Mouse (Mus musculus) heart, embryonic 10.5 days (tissue): ENCODE results near the gene Ggnbp2. TPM values are rescaled to one million over a fixed set of nuclear protein-coding genes. Genes with fewer than 3 reads are reported as not detected.

ENCODE experiments used
- DNase-seq: peaks from one replicate; pipeline ENCODE4 v3.0.0-alpha.2; 2017; ENCODE audit warnings: low spot score
- H3K27ac ChIP-seq: fragments of 300-500 bp; sonication (generic); 2 replicates; pipeline ENCODE4 v1.5.1; 2016; ENCODE audit warnings: mild to moderate bottlenecking
- H3K27me3 ChIP-seq: fragments of 300-500 bp; sonication (generic); 2 replicates; pipeline ENCODE4 v1.6.1; 2016; ENCODE audit warnings: mild to moderate bottlenecking; ENCODE audit not compliant: poor library complexity, insufficient read depth, severe bottlenecking
- H3K36me3 ChIP-seq: fragments of 300-500 bp; sonication (generic); 2 replicates; pipeline ENCODE4 v1.6.1; 2016; ENCODE audit warnings: mild to moderate bottlenecking, moderate library complexity
- H3K4me1 ChIP-seq: fragments of 300-500 bp; sonication (generic); 2 replicates; pipeline ENCODE4 v1.6.1; 2016; ENCODE audit warnings: mild to moderate bottlenecking
- H3K4me3 ChIP-seq: fragments of 300-500 bp; sonication (generic); 2 replicates; pipeline ENCODE4 v1.5.1; 2016; ENCODE audit warnings: mild to moderate bottlenecking, moderate library complexity
- H3K9me3 ChIP-seq: fragments of 300-500 bp; sonication (generic); 2 replicates; pipeline ENCODE4 v1.6.1; 2016; ENCODE audit warnings: mild to moderate bottlenecking, moderate library complexity
- WGBS: fragments of 180-500 bp; shearing (Covaris S2); methylation state at CpG from one replicate; pipeline ENCODE4 v1.1.7; 2016; 5-methylcytosine and 5-hydroxymethylcytosine counted together
- polyA plus RNA-seq: library from polyadenylated mRNA; unstranded; fragments of >200 nt; fragmentation: Nextera tagmentation; extraction: Ambion mirVana; gene quantifications from 2 replicates; pipeline ENCODE4 v1.2.1, GENCODE M21; 2016

The Ggnbp2 gene
- polyA plus RNA-seq, 1 experiment from 2014 or later: 61.9 TPM

GRCm38 (mm10) chr11:84828516-84829399 is 41.9 kb downstream of the Ggnbp2 start, which contains the start of gene Dhrs11:
Gene Dhrs11, minus strand, starts transcription at chr11:84828994.
- no peaks in the 10 kb centered on the region for H3K9me3 ChIP-seq
- peaks cover 43% of the 10 kb centered on the region for H3K4me1 ChIP-seq
- DNase-seq: peak; percentile 96
- WGBS: under 1% methylated on average over 62 of the region's 62 CpGs
- H3K27ac ChIP-seq: peak within 1 kb of the TSS; percentile 90
- peaks cover 6% of the 10 kb centered on the region; the same call in 1 of the 2 replicates for H3K27me3 ChIP-seq
- H3K4me3 ChIP-seq: peak within 1 kb of the TSS; percentile 95
- peaks cover 37% of the 10 kb centered on the region for H3K36me3 ChIP-seq

- peak overlapping the region; percentile 90 for H3K27ac ChIP-seq
- H3K36me3 ChIP-seq: peaks cover 31% of the 10 kb centered on the region
- DNase-seq: no peak
- WGBS: 38% methylated on average over 3 of the region's 3 CpGs
- H3K9me3 ChIP-seq: no peaks in the 10 kb centered on the region
- peaks cover 50% of the 10 kb centered on the region for H3K4me1 ChIP-seq
- peaks cover 6% of the 10 kb centered on the region; the same call in 1 of the 2 replicates for H3K27me3 ChIP-seq
- peak overlapping the region; percentile 95 for H3K4me3 ChIP-seq
Measured at GRCm38 (mm10) chr11:84827901-84828503, 42.6 kb downstream of the Ggnbp2 start.

- H3K27me3 ChIP-seq: peaks cover 6% of the 10 kb centered on the region; the same call in 1 of the 2 replicates
- H3K9me3 ChIP-seq: no peaks in the 10 kb centered on the region
- peaks cover 26% of the 10 kb centered on the region for H3K36me3 ChIP-seq
- H3K4me1 ChIP-seq: peaks cover 55% of the 10 kb centered on the region
- peak overlapping the region; percentile 95 for H3K4me3 ChIP-seq
- DNase-seq: no peak
- peak overlapping the region; percentile 90; the same call in 1 of the 2 replicates for H3K27ac ChIP-seq
Measured at GRCm38 (mm10) chr11:84827492-84827891, 43.1 kb downstream of the Ggnbp2 start.

GRCm38 (mm10) chr11:84826185-84826584 is 44.4 kb downstream of the Ggnbp2 start:
- H3K4me3 ChIP-seq: peak overlapping the region; percentile 24
- peak overlapping the region; percentile 63; the same call in 1 of the 2 replicates for H3K27ac ChIP-seq
- H3K9me3 ChIP-seq: no peaks in the 10 kb centered on the region
- peaks cover 62% of the 10 kb centered on the region for H3K4me1 ChIP-seq
- H3K36me3 ChIP-seq: peaks cover 22% of the 10 kb centered on the region
- WGBS: 45% methylated on average over 3 of the region's 3 CpGs
- H3K27me3 ChIP-seq: peaks cover 10% of the 10 kb centered on the region
- DNase-seq: peak; percentile 74

- peak overlapping the region; percentile 63 for H3K27ac ChIP-seq
- H3K4me3 ChIP-seq: peak overlapping the region; percentile 12; the same call in 1 of the 2 replicates
- H3K4me1 ChIP-seq: peaks cover 62% of the 10 kb centered on the region
- H3K36me3 ChIP-seq: peaks cover 25% of the 10 kb centered on the region
- 77% methylated on average over 10 of the region's 10 CpGs for WGBS
- no peaks in the 10 kb centered on the region for H3K9me3 ChIP-seq
- DNase-seq: peak; percentile 74
- peaks cover 15% of the 10 kb centered on the region for H3K27me3 ChIP-seq
Measured at GRCm38 (mm10) chr11:84825261-84825807, 45.3 kb downstream of the Ggnbp2 start.

GRCm38 (mm10) chr11:84823484-84823897 is 47.1 kb downstream of the Ggnbp2 start:
- H3K4me3 ChIP-seq: peak overlapping the region; percentile 45
- WGBS: 17% methylated on average over 10 of the region's 10 CpGs

GRCm38 (mm10) chr11:84822487-84822886 is 48.1 kb downstream of the Ggnbp2 start:
- Histone ChIP-seq H3K4me1 (peaks cover 66% of the 10 kb centered on the region), H3K36me3 (peaks cover 19% of the 10 kb centered on the region), H3K4me3 (peak overlapping the region; percentile 45), H3K27ac (peak overlapping the region; percentile 83), H3K27me3 (peaks cover 15% of the 10 kb centered on the region), H3K9me3 (no peaks in the 10 kb centered on the region)
- DNase-seq: peak; percentile 90
- WGBS: 43% methylated on average over 5 of the region's 5 CpGs

More at GRCm38 (mm10) chr11:84823484-84823897, 47.1 kb downstream of the Ggnbp2 start:
- H3K36me3 ChIP-seq: peaks cover 19% of the 10 kb centered on the region
- peak; percentile 96 for DNase-seq
- H3K27me3 ChIP-seq: peaks cover 15% of the 10 kb centered on the region
- peaks cover 70% of the 10 kb centered on the region for H3K4me1 ChIP-seq
- no peaks in the 10 kb centered on the region for H3K9me3 ChIP-seq
- H3K27ac ChIP-seq: peak overlapping the region; percentile 83

- WGBS: 85% methylated on average over 9 of the region's 9 CpGs
- Histone ChIP-seq H3K27ac (peak overlapping the region; percentile 49; the same call in 1 of the 2 replicates), H3K4me1 (peaks cover 60% of the 10 kb centered on the region), H3K9me3 (no peaks in the 10 kb centered on the region), H3K27me3 (peaks cover 15% of the 10 kb centered on the region), H3K4me3 (no peak overlapping the region), H3K36me3 (peaks cover 19% of the 10 kb centered on the region)
- DNase-seq: peak; percentile 77
Measured at GRCm38 (mm10) chr11:84821131-84821770, 49.4 kb downstream of the Ggnbp2 start.

- under 1% methylated on average over 55 of the region's 55 CpGs for WGBS
- Histone ChIP-seq H3K4me1 (peaks cover 41% of the 10 kb centered on the region), H3K36me3 (peaks cover 16% of the 10 kb centered on the region), H3K27me3 (peaks cover 18% of the 10 kb centered on the region; the same call in 1 of the 2 replicates), H3K27ac (peak within 1 kb of the TSS; percentile 94), H3K9me3 (no peaks in the 10 kb centered on the region), H3K4me3 (peak within 1 kb of the TSS; percentile 81)
- DNase-seq: peak; percentile 99
Measured at GRCm38 (mm10) chr11:84818961-84819692, 51.5 kb downstream of the Ggnbp2 start, which contains the start of gene Mrm1. Gene Mrm1, minus strand, starts transcription at chr11:84819515.

- no peaks in the 10 kb centered on the region for H3K9me3 ChIP-seq
- H3K27ac ChIP-seq: peak overlapping the region; percentile 94
- peaks cover 33% of the 10 kb centered on the region for H3K4me1 ChIP-seq
- DNase-seq: peak; percentile 86
- H3K4me3 ChIP-seq: peak overlapping the region; percentile 81
- H3K36me3 ChIP-seq: peaks cover 16% of the 10 kb centered on the region
- H3K27me3 ChIP-seq: peaks cover 18% of the 10 kb centered on the region; the same call in 1 of the 2 replicates
- 1% methylated on average over 39 of the region's 39 CpGs for WGBS
Measured at GRCm38 (mm10) chr11:84818085-84818960, 52.3 kb downstream of the Ggnbp2 start.

GRCm38 (mm10) chr11:84817362-84817761 is 53.3 kb downstream of the Ggnbp2 start:
- DNase-seq: no peak
- Histone ChIP-seq H3K27ac (no peak overlapping the region), H3K36me3 (peaks cover 22% of the 10 kb centered on the region), H3K9me3 (no peaks in the 10 kb centered on the region), H3K27me3 (peaks cover 18% of the 10 kb centered on the region; the same call in 1 of the 2 replicates), H3K4me1 (peaks cover 23% of the 10 kb centered on the region), H3K4me3 (no peak overlapping the region)
- 83% methylated on average over 6 of the region's 6 CpGs for WGBS
